Mouse (Mus musculus): ENCODE measurements around the gene Prss45.

Prss45 gene

DNA sequence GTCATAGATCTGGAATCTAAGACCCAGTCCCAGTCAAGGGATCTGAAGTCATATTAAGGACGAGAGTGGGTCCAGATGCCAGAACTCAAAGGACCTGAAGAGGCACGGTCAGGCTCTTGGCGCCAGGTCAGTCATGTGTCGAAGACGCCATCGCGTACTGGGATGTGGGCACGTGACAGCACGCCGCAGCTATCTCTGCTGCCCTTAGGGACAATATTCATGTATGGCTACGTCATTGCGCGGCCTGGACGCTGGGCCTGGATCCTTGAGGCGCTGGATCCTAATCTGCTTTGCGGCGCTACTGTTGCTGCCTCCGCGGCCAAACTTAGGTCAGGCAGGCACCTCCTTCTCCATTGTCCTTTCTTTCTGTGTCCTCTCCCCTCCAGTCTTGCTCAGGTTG lies at the start of gene Prss45:
Gene Prss45 (plus strand): TSS at position 178 of the 400 bp plus-strand sequence.
- ChIA-PET POLR2A (interaction anchor here in 1 of 4 experiments (0.7 to 1.0 kb wide), 2 partner anchors 12 to 59 kb away, joined by 3 to 4 read pairs; no protein-coding TSS in a partner anchor), CTCF (interaction anchor here in 2 of 4 experiments (0.7 to 1.6 kb wide), 2 partner anchors 455 to 556 kb away, joined by 3 read pairs; no protein-coding TSS in a partner anchor)

GRCm38 (mm10) chr9:110788169-110788568 lies 46.2 kb upstream of the Prss45 start:
- ChIA-PET CTCF (interaction anchor here in 2 of 4 experiments (0.7 to 2.2 kb wide), 3 partner anchors 83 to 91 kb away, joined by 3 to 7 read pairs (median 4); partner anchors contain the start of genes Als2cl (in 1 of the 2) and Tmie (in 1 of the 2)), POLR2A (interaction anchor here in 1 of 4 experiments (1.0 kb wide), 1 partner anchor 9 kb away, joined by 5 read pairs; no protein-coding TSS in a partner anchor)

DNA sequence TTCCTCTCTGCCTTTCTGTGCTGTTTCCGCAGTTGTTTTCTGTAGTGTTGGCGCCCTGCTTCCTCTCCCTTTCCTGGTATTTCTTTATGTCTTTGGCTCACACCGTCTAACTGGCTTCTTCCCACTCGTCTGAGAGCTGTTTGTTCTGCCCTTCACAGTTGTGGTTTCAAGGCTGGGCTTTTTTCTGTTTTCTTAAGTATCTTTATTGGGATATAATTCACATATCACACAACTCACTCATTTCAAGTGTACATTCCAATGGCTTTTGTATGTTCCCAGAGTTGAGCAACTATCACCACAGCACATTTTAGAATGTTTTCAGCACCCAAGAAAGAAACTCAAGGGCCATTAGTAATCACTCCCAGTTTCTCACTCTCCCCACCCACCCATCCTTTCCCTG lies 43.9 kb upstream of the Prss45 start:
- ChIA-PET POLR2A (interaction anchor here in 2 of 4 experiments (0.7 to 2.0 kb wide), 3 partner anchors 9 to 1001 kb away, joined by 3 to 5 read pairs (median 3); no protein-coding TSS in a partner anchor), CTCF (interaction anchor here in 2 of 4 experiments (0.6 kb wide), 2 partner anchors 53 to 76 kb away, joined by 3 to 4 read pairs; no protein-coding TSS in a partner anchor)

DNA sequence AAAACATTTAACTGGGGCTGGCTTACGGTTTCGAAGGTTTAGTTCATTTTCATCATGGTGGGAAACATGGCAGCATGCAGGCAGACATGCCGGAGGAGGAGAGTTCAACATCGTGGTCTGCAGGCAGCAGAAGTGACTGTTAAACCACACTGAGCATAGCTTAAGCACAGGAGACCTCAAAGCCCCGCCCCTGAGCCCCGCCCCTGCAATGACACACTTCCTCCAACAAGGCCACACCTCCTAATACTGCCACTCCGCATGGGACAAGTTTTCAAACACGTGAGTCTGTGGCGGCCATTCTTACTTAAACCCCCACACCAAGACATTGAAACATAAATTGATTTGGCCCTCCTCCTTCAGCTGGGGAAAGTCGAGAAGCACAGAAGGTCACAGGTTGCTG lies 37.4 kb upstream of the Prss45 start:
- CTCF ChIA-PET = interaction anchor here in 3 of 4 experiments (1.1 to 2.1 kb wide), 4 partner anchors 15 to 74 kb away, joined by 3 to 12 read pairs (median 7); no protein-coding TSS in a partner anchor
- POLR2A ChIA-PET = interaction anchor here in 3 of 4 experiments (0.6 to 1.6 kb wide), 16 partner anchors 9 to 389 kb away, joined by 3 to 11 read pairs (median 3); partner anchors contain the start of genes Ptpn23 (in 2 of the 3), Ccdc12 (in 1 of the 3) and Nbeal2 (in 1 of the 3)

DNA sequence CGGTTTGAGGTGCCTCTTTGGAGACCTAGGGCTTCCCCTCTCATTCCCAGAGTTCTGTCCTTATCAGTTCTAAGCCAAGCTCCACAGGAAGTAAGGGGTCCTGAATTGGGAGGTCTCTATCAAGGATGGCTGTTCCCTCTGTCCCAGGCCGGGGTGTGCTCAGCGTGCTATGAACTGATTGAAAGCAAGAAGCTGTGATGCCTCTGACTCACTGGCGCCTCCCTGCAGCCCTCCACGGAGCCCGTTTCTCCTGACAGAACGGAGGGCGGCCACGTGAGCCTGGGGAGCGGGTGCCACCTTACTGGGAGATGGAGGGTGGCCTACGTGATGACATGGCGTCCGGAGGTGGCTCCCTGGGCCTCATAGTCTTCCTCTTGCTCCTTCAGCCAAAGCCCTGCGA lies 36.5 kb upstream of the Prss45 start, which contains the start of gene Prss42:
Gene Prss42 (plus strand): TSS at position 301 of the 400 bp plus-strand sequence.
- ChIA-PET POLR2A (interaction anchor here in 2 of 4 experiments (0.9 to 1.5 kb wide), 5 partner anchors 17 to 390 kb away, joined by 3 to 10 read pairs (median 3); partner anchors contain the start of gene Ptpn23 (in 1 of the 2)), CTCF (interaction anchor here in 2 of 4 experiments (1.0 to 2.1 kb wide), 4 partner anchors 16 to 199 kb away, joined by 3 to 12 read pairs (median 6); no protein-coding TSS in a partner anchor)

- CTCF ChIA-PET = interaction anchor here in 2 of 4 experiments (0.6 to 1.0 kb wide), 3 partner anchors 8 to 264 kb away, joined by 3 to 4 read pairs (median 3); no protein-coding TSS in a partner anchor
- POLR2A ChIA-PET = interaction anchor here in 1 of 4 experiments (0.9 to 1.1 kb wide), 2 partner anchors 56 to 68 kb away, joined by 3 read pairs; no protein-coding TSS in a partner anchor
Observed at GRCm38 (mm10) chr9:110800834-110801479, 33.4 kb upstream of the Prss45 start.

DNA sequence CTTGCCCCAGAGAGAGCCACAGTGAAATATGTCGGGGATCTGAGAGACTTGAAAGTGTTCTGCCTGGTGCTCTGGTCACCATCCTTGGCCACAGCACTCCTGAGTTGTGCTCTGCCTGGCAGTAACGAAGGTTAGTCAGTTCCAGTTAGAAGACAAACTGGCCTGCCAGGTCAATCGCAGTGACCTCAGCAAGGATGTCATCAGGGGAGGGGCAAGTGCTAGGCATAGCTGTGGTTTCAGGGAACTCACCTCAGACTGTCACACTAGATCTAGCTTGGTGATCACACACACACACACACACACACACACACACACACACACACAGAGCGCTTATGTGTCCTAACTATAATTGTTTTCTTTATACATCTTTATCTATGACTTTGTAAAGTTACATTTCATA lies 31.1 kb upstream of the Prss45 start:
- ChIA-PET POLR2A (no interaction called here), CTCF (no interaction called here)

DNA sequence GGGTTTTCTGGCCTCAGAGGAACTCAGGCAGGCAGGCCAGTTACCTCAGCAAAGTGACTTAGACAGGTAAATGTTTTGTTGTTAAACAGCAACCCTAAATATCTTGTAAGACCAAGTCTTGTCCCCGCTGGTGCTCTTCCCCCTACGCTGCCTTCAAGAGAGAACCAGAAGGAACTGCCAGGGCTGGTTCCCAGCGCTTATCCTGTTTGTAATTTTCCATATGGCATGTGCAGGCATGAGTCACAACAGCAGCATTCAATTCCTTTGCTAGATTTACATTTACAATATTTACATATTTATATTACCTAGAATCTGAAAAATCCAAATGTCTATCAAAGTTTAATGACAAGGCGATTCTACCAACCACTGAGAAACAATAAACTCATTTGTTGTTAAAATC lies 24.3 kb upstream of the Prss45 start:
- ChIA-PET CTCF (interaction anchor here in 1 of 4 experiments (0.6 kb wide), 1 partner anchor 85 kb away, joined by 3 read pairs; no protein-coding TSS in a partner anchor), POLR2A (no interaction called here)

- CTCF ChIA-PET = interaction anchor here in 1 of 4 experiments (1.0 kb wide), 1 partner anchor 57 kb away, joined by 3 read pairs; no protein-coding TSS in a partner anchor
- POLR2A ChIA-PET = no interaction called here
Observed at GRCm38 (mm10) chr9:110813789-110814188, 20.6 kb upstream of the Prss45 start, which contains the start of gene Prss44. Gene Prss44, plus strand, starts transcription at chr9:110813994.

- CTCF ChIA-PET = interaction anchor here in 3 of 4 experiments (0.6 to 1.0 kb wide), 3 partner anchors 39 to 133 kb away, joined by 3 to 7 read pairs (median 4); no protein-coding TSS in a partner anchor
- POLR2A ChIA-PET = interaction anchor here in 2 of 4 experiments (1.0 to 1.2 kb wide), 2 partner anchors 39 to 45 kb away, joined by 3 read pairs; no protein-coding TSS in a partner anchor
Observed at GRCm38 (mm10) chr9:110820546-110820945, 13.8 kb upstream of the Prss45 start.

- POLR2A ChIA-PET = interaction anchor here in 2 of 4 experiments (0.5 to 1.2 kb wide), 2 partner anchors 40 to 105 kb away, joined by 3 read pairs; no protein-coding TSS in a partner anchor
- CTCF ChIA-PET = interaction anchor here in 3 of 4 experiments (0.6 to 1.2 kb wide), 5 partner anchors 40 to 69 kb away, joined by 3 to 4 read pairs (median 3); no protein-coding TSS in a partner anchor
Observed at GRCm38 (mm10) chr9:110821436-110821835, 13.0 kb upstream of the Prss45 start.

- ChIA-PET CTCF (no interaction called here), POLR2A (no interaction called here)
Observed at GRCm38 (mm10) chr9:110825426-110825825, 9.0 kb upstream of the Prss45 start.

DNA sequence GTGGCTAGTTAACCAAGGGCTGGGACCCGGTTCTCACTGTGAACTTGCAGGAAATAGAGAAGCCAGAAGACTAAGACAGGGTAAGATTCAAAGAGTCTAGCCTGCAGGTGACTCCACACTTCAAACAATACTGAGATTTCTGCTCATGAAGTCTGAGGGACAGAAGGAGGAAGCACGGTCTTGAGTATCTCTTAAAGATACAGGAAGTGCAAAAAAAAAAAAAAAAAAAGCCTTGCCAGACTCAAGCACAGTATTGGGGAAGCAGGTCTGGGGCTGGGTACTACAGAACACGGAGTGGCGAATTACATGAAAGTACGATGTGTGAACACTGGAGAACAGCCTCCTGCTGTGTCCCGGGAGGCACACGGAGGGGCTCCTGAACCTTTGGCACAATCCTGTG lies 8.6 kb upstream of the Prss45 start:
- POLR2A ChIA-PET = interaction anchor here in 1 of 4 experiments (0.6 kb wide), 1 partner anchor 32 kb away, joined by 3 read pairs; no protein-coding TSS in a partner anchor

GRCm38 (mm10) chr9:110826390-110826789 lies 8.0 kb upstream of the Prss45 start, which contains the start of gene Prss43:
Gene Prss43, plus strand, starts transcription at chr9:110826690.
- CTCF ChIA-PET = interaction anchor here in 1 of 4 experiments (0.6 to 0.7 kb wide), 2 partner anchors 41 to 96 kb away, joined by 3 to 4 read pairs; no protein-coding TSS in a partner anchor
- POLR2A ChIA-PET = interaction anchor here in 1 of 4 experiments (0.6 to 0.7 kb wide), 3 partner anchors 32 to 113 kb away, joined by 3 to 4 read pairs (median 3); no protein-coding TSS in a partner anchor

More for the DNA sequence above, 8.6 kb upstream of the Prss45 start:
- CTCF ChIA-PET = no interaction called here

GRCm38 (mm10) chr9:110833021-110833420 lies 1.4 kb upstream of the Prss45 start:
- CTCF ChIA-PET = interaction anchor here in 1 of 4 experiments (0.8 kb wide), 1 partner anchor 52 kb away, joined by 3 read pairs; no protein-coding TSS in a partner anchor
- POLR2A ChIA-PET = interaction anchor here in 3 of 4 experiments (0.7 to 1.6 kb wide), 6 partner anchors 16 to 438 kb away, joined by 3 to 4 read pairs (median 3); partner anchors contain the start of genes Epm2aip1 (in 1 of the 3), Mlh1 (in 1 of the 3) and Prss42 (in 1 of the 3)

DNA sequence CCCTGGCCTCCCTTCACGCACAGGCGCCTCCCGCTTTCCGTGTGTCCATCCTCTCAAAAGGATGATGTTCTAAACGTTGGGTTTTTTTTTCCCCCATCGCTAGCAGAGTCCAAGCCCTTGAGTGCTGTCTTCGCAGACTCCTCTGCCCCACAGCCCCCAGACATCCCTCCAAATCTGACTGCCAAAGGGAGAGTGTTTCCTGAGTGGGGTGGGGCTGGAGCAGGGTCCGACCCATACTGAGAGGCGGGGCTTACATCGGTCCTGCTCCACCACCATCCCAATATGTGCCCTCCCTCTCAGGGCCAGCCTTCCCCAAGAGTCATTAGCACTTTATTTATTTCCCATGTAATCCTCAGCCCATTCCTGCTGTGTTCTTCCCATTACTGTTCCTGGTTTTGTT lies 573 bp downstream of the Prss45 start:
- ChIA-PET POLR2A (no interaction called here), CTCF (interaction anchor here in 2 of 4 experiments (0.7 to 1.6 kb wide), 2 partner anchors 455 to 557 kb away, joined by 3 read pairs; no protein-coding TSS in a partner anchor)

- POLR2A ChIA-PET = interaction anchor here in 1 of 4 experiments (0.7 kb wide), 1 partner anchor 106 kb away, joined by 3 read pairs; no protein-coding TSS in a partner anchor
- CTCF ChIA-PET = no interaction called here
Observed at GRCm38 (mm10) chr9:110836112-110836511, 1.7 kb downstream of the Prss45 start.

GRCm38 (mm10) chr9:110840905-110841304 lies 6.5 kb downstream of the Prss45 start:
- POLR2A ChIA-PET = no interaction called here
- CTCF ChIA-PET = interaction anchor here in 2 of 4 experiments (0.8 to 1.6 kb wide), 2 partner anchors 59 to 60 kb away, joined by 3 to 5 read pairs; no protein-coding TSS in a partner anchor

Measured in embryonic stem cell, embryonic (primary cell).